Mouse (Mus musculus) kidney, postnatal 25 days (tissue): ENCODE measurements at regions not wholly inside any gene's neighbourhood (a gene's known extent, or its start where the extent isn't known, plus 50 kb on each side); places are given as distances from the start of the nearest gene placed in this dataset.
A peak's percentile ranks its signal among the peaks of the same experiment; 100 is the strongest.

ENCODE experiments used
- DNase-seq, 2 experiments: peaks; one replicate each; pipeline ENCODE4 v3.0.0; 2021; ENCODE audit warnings: mixed read lengths in 2 of 2

GRCm38 (mm10) chr9:13905086-13905669 lies 77.7 kb downstream of the Fam76b start:
- DNase-seq = no peak

GRCm38 (mm10) chr9:13906736-13907135 lies 79.2 kb downstream of the Fam76b start:
- no peak for DNase-seq

- no peak for DNase-seq
Observed at GRCm38 (mm10) chr9:13909604-13910003, 82.1 kb downstream of the Fam76b start.

- peak; percentile 39 to 47 for DNase-seq
Observed at GRCm38 (mm10) chr9:13910091-13910490, 82.6 kb downstream of the Fam76b start.

- no peak for DNase-seq
Observed at GRCm38 (mm10) chr9:13913459-13913858, 85.9 kb downstream of the Fam76b start.

GRCm38 (mm10) chr9:13914131-13914530 lies 86.6 kb downstream of the Fam76b start:
- DNase-seq = no peak

GRCm38 (mm10) chr9:13914847-13915246 lies 87.3 kb downstream of the Fam76b start:
- no peak for DNase-seq

- DNase-seq = no peak
Observed at GRCm38 (mm10) chr9:13916837-13917236, 89.3 kb downstream of the Fam76b start.

- no peak for DNase-seq
Observed at GRCm38 (mm10) chr9:13918606-13919202, 91.2 kb downstream of the Fam76b start.

- DNase-seq = no peak
Observed at GRCm38 (mm10) chr9:13919739-13920410, 92.4 kb downstream of the Fam76b start.

GRCm38 (mm10) chr9:13920623-13921022 lies 93.1 kb downstream of the Fam76b start:
- DNase-seq = no peak

GRCm38 (mm10) chr9:13932001-13932508 lies 104.5 kb downstream of the Fam76b start:
- DNase-seq = no peak

- DNase-seq = no peak
Observed at GRCm38 (mm10) chr9:13933404-13933803, 105.9 kb downstream of the Fam76b start.

GRCm38 (mm10) chr9:13937301-13937700 lies 109.8 kb downstream of the Fam76b start:
- no peak for DNase-seq

- DNase-seq = no peak
Observed at GRCm38 (mm10) chr9:13946519-13946918, 119.0 kb downstream of the Fam76b start.

GRCm38 (mm10) chr9:13952157-13952556 lies 124.6 kb downstream of the Fam76b start:
- DNase-seq = no peak

GRCm38 (mm10) chr9:13963140-13963763 lies 135.7 kb downstream of the Fam76b start:
- no peak for DNase-seq

- no peak for DNase-seq
Observed at GRCm38 (mm10) chr9:13963796-13964195, 136.3 kb downstream of the Fam76b start.

GRCm38 (mm10) chr9:13964256-13964655 lies 136.7 kb downstream of the Fam76b start:
- DNase-seq = no peak

- no peak for DNase-seq
Observed at GRCm38 (mm10) chr9:13966212-13966611, 138.7 kb downstream of the Fam76b start.

GRCm38 (mm10) chr9:13969262-13969661 lies 141.7 kb downstream of the Fam76b start:
- peak; percentile 50 to 56 for DNase-seq

- no peak for DNase-seq
Observed at GRCm38 (mm10) chr9:13973600-13973999, 146.1 kb downstream of the Fam76b start.

- peak; percentile 49 to 66 for DNase-seq
Observed at GRCm38 (mm10) chr9:13974870-13975269, 147.4 kb downstream of the Fam76b start.

GRCm38 (mm10) chr9:13978842-13979241 lies 151.3 kb downstream of the Fam76b start:
- DNase-seq = no peak
